Mouse (Mus musculus) heart, adult 8-10 months (tissue): ENCODE results near the gene Rpl26. TPM values are rescaled to one million over a fixed set of nuclear protein-coding genes. Genes with fewer than 3 reads are reported as not detected.

ENCODE experiments used
- DNase-seq: peaks from one replicate; pipeline ENCODE4 v3.0.0; 2022; ENCODE audit warnings: low spot score
- total RNA-seq, 4 experiments: library from RNA; stranded (reverse); gene quantifications; 2 replicates each; pipeline ENCODE4 v1.2.4; 2022

Gene Rpl26
- total RNA-seq, 4 experiments from 2014 or later: 676 to 808 (median 721) TPM

GRCm38 (mm10) chr11:68890625-68891024 is 10.8 kb upstream of the Rpl26 start:
- no peak for DNase-seq

GRCm38 (mm10) chr11:68891823-68892222 is 9.6 kb upstream of the Rpl26 start:
- DNase-seq: no peak

GRCm38 (mm10) chr11:68892233-68892832 is 9.1 kb upstream of the Rpl26 start:
- DNase-seq: no peak

- DNase-seq: no peak
Observed at GRCm38 (mm10) chr11:68893911-68894464, 7.4 kb upstream of the Rpl26 start.

GRCm38 (mm10) chr11:68896247-68896646 is 5.1 kb upstream of the Rpl26 start:
- DNase-seq: no peak

GRCm38 (mm10) chr11:68897120-68897519 is 4.3 kb upstream of the Rpl26 start:
- DNase-seq: no peak

GRCm38 (mm10) chr11:68897838-68898237 is 3.5 kb upstream of the Rpl26 start:
- no peak for DNase-seq

- DNase-seq: no peak
Observed at GRCm38 (mm10) chr11:68898790-68899189, 2.6 kb upstream of the Rpl26 start.

- no peak for DNase-seq
Observed at GRCm38 (mm10) chr11:68899815-68900214, 1.6 kb upstream of the Rpl26 start.

GRCm38 (mm10) chr11:68900519-68901350 is 648 bp upstream of the Rpl26 start:
- no peak for DNase-seq

GRCm38 (mm10) chr11:68902047-68902364 is 623 bp downstream of the Rpl26 start:
- DNase-seq: no peak

GRCm38 (mm10) chr11:68902367-68902766 is 984 bp downstream of the Rpl26 start:
- no peak for DNase-seq

GRCm38 (mm10) chr11:68902823-68903222 is 1.4 kb downstream of the Rpl26 start:
- no peak for DNase-seq

- DNase-seq: no peak
Observed at GRCm38 (mm10) chr11:68903775-68904174, 2.4 kb downstream of the Rpl26 start.

- DNase-seq: peak; percentile 85
Observed at GRCm38 (mm10) chr11:68904375-68905137, 3.2 kb downstream of the Rpl26 start.

- DNase-seq: no peak
Observed at GRCm38 (mm10) chr11:68905138-68905531, 3.8 kb downstream of the Rpl26 start.

- DNase-seq: no peak
Observed at GRCm38 (mm10) chr11:68905665-68906460, 4.5 kb downstream of the Rpl26 start.

GRCm38 (mm10) chr11:68906461-68906790 is 5.0 kb downstream of the Rpl26 start:
- DNase-seq: no peak

- no peak for DNase-seq
Observed at GRCm38 (mm10) chr11:68907251-68907650, 5.9 kb downstream of the Rpl26 start.

GRCm38 (mm10) chr11:68908846-68909503 is 7.6 kb downstream of the Rpl26 start:
- no peak for DNase-seq
